Mouse (Mus musculus): ENCODE results near the gene Bard1.

Bard1 gene

DNA sequence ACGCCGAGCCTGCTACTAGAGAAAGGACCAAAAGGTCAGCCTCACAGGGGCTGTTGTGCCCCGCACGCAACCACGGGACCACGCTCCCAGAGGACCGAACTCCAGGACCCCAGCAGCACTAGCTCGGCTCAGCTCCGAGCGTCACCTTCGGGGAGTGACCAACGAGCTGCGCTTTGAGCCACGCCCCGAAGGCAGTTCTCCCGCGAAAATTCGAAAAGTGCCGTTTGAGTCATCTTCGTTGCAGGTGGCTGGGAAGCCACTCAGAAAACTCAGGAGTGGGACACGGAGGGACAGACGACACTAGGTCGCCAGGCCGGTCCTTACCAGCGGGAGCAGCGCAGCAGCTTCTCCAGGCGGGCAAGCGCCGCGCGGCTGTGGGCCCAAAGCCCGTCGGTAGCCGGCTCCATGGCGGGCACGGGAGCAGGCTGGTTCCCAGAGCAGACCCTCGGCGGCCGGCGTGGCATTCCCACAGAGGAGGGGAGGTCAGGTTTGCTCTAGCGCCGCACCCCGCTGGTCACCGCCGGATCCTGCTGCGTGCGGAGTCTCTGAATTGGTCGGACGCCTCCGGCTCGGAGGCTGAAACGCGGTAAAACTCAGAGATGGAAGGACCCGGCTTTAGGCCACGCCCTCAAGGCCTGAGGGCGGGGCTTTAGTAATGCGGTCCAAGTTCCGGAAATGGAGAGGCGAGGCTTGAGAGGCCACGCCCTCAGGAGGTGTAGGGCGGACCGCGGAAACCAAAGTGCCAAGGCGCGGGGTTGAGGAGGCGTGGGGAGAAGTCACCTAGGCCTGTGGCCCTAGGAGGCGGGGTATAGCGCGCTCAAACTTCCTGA is at the start of gene Bard1:
Gene Bard1 (minus strand): TSS at position 803 of the 830 bp plus-strand sequence.
- peak; percentile 96 for DNase-seq (ENCODE audit: low read depth, low spot score)

DNA sequence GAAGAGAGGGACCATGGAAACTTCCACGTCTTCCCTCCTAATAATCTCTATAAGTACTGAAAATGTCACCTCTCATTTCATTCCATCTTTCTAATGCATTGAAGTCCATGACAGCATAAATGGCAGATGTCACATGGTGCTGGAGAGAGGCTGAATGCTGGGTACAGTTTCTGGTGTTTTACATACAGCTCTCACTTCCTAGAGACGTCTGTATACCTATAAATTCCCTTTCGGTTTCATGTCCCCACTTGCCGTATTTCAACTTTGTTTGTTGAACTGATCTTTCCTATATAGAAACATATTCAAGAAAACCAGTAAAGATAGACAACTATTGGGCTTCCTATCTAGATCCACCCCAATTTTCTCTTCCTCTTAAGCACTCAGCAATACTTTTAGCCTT is 24.2 kb upstream of the Bard1 start:
- DNase-seq (ENCODE audit: low read depth, low spot score) = no peak

DNA sequence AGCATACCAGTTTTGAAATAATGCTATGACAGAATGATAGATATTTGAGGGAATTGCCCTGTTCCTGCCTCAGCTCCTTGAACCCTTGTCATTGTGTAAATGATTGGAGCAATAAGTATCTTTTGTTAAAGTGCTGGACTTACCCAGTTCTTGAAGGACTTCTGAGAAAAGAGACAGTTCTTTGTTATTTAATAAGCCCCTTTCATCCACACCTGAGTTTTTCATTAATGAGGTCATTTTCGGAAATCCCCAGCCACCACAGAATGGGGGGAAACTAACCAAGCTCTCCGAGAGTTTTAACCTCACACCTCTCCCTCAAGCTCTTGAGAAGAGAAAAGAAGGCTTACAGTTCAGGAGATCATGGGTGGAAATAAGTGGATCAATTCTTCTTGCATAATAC is 15.6 kb upstream of the Bard1 start:
- DNase-seq (ENCODE audit: low read depth, low spot score) = no peak

DNA sequence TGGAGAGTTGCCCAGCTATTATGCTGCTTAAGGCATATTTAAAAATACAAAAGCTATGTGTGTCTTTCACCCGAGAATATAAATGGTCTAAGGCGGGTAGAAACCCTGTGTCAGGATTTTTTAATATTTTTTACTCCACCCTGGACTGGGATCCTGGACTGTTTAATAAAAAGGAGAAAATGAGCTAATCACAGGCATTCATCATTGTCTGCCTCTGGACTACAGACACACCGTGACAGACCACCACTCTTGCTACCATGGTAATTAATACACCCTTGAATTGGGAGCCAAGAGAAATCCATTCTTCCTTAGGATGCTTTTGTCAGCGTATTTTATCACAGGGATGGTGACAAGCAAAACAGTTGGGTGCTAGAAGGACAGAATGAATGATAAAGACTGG is 14.3 kb upstream of the Bard1 start:
- no peak for DNase-seq (ENCODE audit: low read depth, low spot score)

DNA sequence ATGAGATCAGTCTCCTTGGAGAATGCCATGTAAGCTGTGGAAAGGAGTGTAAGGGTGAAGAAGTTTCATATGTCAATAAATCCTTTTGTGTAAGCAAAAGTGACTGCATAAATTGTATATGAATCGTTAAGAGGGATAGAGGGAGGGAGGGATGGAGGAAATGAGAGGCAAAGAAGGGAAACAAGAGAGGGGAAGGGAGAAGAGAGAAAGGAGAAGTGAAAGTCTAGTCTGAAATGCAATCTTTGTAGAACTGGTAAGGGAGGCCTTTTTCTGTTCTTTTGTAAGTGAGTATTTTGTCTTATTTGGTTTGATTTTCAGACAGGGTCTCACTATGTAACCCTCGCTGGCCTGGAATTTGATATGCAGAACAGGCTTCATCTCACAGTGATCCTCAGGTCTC is 12.8 kb upstream of the Bard1 start:
- DNase-seq (ENCODE audit: low read depth, low spot score) = no peak

DNA sequence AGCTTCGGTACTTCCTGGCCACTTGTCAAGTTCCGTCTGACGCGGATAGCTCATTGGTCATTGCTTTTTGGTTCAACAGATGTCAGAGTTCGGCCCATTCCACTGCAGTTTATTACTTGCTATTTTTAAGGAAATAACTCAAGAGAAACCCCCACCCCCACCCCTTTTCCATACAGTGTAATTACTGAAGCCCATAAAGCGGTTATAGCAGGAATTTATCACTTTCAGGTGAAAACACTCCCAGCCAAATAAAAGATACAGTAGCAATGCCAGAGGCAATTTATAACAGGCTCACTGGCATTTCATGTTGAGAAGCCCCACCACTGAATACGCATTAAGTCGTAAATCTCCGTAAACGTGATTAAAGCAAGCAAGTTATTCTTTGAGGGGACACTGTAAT is 6.9 kb upstream of the Bard1 start:
- DNase-seq (ENCODE audit: low read depth, low spot score) = no peak

DNA sequence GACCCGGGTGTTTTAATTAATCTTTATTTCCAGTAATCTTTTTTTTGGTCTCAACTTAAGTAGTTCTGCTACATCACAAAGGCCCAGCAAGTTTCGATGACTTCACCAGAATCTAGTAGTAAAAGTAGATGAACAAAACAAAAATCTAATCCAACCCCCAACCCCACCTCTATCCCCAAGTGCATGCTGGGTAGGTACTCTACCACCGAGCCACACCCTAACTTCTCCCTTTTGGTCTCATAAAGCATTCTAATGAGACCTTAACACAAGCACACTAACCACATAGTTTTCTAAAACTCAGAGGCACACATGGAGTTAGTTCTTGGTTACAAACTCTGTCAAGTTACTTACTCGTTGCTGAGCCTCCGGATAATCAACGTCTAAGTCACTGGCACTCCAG is 3.2 kb upstream of the Bard1 start:
- no peak for DNase-seq (ENCODE audit: low read depth, low spot score)

DNA sequence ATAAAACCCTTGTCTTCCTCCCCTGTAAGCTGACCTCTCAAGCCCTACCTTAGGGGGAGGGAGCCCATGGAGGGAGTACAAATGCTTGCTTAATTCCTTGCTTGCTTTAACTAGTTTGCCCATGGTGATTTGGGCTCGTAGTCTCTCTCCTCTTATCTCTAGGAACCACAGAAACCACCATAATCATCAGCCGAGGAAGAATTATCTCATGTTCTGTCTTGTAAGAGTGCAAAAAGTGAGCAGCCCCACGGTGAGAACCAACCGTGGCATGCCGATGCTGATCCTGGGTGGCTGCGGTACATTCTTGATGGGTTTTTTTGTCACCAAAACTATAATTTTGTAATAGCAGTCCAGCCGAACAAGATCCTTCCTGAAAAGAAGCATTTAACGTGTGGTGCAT is 2.8 kb upstream of the Bard1 start:
- DNase-seq (ENCODE audit: low read depth, low spot score) = no peak

DNA sequence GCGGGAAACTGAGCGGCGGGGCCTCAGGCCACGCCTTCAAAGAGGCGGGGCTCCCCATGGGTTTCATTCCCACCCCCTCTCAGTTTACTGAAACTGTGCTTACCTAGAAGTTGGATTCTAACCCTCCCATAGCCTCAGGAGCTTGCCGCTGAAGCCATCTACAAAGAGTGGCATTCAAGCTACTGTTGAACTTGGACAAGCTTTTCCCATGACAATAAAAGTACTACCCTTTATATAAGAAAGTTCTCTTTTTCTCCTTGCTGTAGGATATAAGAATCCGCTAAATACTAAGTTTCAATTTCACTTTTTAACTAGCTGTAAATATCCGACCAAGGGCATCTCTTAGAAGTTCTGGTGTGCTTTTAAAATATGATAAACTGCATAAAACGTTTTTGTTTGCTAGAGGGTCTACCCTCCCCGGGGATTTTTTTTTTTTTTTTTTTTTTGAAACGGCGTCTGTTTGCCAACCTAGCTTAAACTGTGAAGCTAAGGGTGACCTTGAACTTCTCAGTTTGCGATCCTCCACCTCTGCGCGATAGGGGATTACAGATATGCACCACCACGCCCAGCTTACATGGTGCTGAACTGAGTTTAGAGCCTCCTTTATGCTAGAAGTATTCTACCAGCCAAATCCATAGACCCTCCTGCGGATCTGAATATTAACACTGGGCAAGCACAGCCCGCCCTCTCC is 373 bp upstream of the Bard1 start:
- no peak for DNase-seq (ENCODE audit: low read depth, low spot score)

DNA sequence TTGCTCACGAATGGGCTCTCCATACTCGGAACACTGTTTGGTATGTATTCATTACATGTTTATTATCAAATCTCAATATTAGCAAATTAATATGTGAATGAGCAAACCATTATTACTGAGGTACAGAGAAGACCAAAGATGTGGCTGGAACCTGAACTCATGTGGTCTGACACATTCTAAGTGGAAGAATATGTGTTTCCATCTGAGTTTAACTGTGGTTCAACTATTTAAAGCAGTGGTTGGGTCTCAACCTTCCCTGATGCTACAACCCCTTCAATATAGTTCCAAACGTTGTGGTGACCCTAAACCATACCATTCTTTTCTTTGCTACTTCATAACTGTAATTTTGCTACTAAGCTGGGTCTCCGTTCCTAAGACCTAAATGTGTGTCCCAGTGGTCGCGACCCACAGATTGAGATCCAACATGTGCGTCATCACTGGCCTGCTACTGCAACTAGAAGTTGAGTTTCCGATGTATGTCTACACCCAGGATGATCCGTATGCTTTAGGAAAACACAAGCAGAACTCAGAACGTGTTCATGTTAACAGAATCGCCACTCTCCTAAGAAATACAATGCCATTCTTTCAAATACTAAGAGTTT is 1.5 kb downstream of the Bard1 start:
- DNase-seq (ENCODE audit: low read depth, low spot score) = no peak

DNA sequence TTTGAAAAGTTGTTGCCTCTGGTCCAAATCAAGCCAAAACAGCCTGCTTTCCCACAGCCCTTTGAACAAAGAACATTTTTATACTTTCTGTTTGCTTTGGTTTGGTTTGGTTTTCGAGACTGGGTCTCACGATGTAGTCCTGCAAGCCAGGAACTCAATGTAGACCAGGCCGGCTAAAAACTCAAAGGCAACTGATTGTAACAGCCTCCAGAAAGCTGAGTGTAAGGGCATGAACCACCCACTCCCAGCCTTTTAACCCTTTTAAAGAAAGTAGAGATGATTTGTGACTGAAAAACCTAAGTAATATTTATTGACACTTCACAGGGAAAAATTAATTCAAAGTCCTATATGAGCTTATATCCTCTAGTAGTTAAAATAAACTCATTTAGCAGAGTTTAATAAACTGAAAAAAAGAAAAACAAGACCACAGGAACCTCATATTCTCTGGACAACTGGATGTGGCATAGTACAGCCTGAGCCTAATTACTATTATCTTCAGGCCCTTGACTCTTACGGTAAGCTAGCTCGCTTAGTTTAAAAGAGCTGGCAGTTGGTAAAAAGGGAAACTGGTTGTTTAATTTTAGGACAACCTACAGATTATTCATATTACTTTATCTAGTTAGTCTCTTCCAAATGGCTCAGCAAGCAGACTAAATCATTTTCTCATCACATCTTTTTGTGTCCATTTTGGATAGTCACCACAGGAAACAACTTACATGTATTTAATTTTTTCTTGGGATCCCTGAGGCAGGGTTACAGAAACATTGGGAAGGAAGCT is 2.2 kb downstream of the Bard1 start:
- DNase-seq (ENCODE audit: low read depth, low spot score) = no peak

DNA sequence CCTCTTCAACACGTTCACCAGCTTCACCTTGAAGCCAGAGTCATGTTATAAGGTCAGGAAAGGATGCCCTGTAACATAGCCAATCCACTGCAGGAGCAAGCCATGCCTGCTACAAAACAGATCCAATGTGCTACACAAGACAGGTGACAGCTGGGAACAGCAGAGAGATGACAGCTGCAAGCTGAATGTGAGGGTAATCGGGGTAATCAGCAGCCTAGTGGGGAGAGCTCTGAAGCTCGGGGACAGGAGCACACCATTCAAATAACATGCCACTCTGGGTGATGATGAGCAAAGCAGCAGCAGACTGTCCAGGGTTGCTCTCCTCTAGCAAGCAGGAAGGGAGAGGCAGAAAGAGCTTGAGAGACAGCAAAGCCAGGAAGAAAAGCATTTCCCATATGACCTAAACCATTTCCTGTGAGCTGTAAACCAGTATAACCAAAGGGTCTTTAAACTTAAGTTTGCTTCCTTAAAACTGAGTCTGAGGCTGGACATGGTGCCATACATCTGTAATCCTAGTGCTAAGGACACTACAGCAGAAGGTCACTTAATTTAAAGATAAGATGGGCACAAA is 2.9 kb downstream of the Bard1 start:
- DNase-seq (ENCODE audit: low read depth, low spot score) = no peak

DNA sequence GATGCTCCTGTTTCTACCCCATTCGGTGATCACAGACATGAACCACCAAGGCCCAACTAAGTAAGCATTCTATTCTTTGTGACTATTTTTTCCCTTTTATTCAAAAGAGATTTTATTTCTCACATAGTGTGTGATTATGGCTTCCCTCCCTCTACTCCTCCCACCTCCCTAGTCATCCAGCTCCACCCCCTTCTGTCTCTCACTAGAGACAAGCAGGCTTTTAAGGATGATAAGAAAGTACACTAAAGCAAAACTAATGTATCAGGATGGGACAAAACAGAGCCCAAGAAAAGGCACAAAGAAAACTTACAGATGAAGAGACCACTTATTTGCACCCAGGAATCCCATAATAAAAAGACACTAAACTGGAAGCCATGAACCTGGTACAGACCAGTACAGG is 6.9 kb downstream of the Bard1 start:
- no peak for DNase-seq (ENCODE audit: low read depth, low spot score)

DNA sequence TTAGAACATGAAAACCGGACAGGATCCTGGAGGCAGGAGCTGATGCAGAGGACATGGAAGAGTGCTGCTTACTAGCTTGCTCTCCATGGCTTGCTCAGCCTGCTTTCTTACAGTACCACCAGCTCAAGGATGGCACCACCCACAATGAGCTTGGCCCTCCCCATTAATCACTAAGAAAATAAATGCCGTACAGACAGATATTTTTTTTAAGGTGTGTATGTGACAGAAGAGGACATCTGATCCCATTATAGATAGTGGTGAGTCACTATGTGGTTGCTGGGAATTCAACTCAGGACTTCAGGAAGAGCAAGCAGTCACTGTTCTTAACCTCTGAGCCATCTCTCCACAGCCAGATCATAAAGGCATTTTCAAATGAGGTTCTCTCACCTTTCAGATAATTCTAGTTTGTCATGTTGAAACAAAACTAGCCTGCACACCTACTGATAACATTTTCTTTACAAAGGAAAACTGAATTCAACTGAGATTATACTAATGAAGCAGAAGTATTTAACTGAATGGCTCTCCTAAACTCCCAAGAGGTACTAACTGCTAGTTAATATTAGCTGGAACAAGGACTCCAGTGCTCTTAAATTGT is 7.6 kb downstream of the Bard1 start:
- no peak for DNase-seq (ENCODE audit: low read depth, low spot score)

DNA sequence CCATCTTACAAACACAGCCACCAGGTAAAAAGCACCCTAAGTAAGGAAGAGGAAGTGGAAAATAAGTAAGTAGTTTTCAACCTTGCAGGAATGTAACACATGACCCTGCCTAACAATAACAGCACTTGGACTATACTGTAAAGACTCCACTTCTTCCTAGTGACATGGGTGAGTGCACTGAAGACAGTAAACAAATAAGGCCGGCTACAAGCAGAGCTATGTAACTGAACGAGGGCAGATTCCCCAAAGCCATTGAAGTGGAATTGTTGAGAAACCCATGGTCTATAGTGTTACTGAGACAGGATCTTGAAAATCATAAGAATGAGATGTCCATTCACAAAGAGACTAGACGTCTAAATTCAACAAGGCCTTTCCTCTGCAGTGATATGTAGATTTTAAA is 27.3 kb downstream of the Bard1 start:
- DNase-seq (ENCODE audit: low read depth, low spot score) = no peak

DNA sequence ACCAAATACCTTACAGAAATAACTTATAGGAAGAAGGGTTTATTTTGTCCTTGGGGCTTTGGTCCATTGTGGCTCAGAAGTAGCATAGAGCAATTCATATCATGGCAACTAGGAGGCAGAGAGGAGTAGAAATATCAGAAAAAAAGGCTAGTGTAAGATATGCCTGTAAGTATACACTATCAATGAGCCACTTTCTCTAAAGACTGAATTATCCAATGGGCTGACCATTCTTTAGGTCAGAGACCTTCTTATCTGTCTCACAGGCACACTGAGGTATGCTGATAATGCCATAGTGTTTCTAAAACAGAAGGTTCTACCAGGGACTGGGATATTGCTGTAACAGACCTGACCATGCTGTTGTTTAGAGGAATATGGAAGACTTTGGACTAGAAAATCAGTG is 32.2 kb downstream of the Bard1 start:
- no peak for DNase-seq (ENCODE audit: low read depth, low spot score)

DNA sequence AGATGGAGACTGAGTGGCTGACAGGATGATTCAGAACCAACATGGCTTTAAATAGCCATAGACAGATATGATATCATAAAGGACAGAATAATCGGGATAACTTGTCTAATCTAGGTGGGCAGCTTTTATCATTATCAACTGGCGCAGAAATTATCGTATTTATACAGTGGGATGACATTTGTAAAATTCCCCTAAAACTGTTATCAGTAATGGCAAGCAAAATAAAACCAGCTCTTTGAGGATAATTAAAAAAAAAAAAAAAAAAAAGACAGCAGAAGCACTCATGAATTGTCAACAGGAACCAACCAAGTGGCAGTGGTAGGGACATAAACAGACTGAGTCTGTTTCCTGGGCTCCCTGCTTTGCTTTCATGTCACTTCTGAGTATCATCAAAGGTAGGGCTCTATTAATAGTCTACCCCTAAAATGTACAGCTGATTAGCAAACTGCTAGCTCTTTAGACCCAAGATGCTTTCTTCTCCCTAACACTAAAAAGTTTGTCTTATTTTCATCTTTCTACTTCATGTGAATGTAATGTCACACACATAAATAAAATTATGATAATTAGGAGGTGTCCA is 34.1 kb downstream of the Bard1 start:
- DNase-seq (ENCODE audit: low read depth, low spot score) = no peak

DNA sequence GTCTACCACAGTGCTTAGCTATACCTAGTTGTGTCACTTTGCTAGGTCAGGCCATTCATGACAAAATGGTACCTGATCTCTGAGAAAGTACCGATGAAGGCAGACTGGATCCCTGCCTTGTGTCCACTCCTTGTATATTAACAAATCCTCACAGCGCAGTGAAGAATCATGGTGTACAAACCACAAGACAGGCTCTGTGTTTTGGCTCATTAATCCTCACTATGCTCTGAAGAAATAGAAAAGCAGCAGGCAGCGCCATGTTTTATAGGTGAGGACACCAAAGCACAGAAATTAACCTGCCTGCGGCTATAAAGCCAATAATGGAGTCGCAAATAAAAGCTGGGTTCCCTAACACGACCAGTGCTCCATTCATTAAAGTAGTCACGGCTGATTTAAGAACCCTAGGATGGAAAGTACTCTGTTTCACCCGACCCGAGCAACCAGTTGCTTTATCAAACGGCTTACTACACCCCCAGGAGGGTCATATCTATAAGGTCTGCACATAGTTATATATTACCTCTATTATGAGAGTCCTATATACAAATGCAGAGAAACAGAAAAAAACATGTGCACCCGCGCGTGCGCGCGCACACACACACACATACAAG is 39.0 kb downstream of the Bard1 start:
- no peak for DNase-seq (ENCODE audit: low read depth, low spot score)

DNA sequence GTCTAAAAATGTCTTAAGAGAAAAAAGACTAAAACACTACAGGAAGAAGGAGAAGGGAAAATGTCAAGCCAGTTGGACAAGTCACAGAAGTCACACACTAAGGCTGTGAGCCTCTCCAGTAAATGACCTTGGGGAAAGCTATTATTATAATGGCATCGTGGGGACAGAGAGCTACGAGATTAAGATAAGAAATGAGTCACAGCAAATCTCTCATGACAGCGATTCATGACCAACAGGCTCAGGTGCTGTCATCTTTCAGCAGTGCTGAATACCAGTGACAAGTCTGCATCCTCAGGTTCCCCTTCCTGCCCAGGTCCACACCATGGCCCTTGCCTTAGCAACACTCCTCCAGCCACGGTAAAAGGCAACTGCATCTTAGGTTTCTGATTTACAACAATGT is 46.8 kb downstream of the Bard1 start:
- DNase-seq (ENCODE audit: low read depth, low spot score) = no peak

DNA sequence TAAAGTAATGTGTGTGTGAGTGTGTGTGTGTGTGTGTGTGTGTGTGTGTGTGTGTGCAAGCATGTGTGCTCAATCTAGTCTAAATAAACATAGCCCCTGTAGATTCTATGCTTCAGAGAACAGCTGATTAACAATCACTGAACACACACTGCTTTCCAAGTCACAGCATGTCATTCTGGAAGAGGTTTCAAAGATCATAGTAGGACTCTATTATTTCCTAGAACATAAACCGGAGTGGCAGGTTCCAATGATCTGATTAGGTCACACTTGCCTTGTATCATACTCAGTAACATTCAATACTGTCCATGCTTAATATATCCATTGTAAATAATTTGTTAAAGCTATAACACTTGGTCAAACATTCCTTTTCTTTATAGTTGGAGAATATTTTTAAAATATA is 47.5 kb downstream of the Bard1 start:
- DNase-seq (ENCODE audit: low read depth, low spot score) = no peak

DNA sequence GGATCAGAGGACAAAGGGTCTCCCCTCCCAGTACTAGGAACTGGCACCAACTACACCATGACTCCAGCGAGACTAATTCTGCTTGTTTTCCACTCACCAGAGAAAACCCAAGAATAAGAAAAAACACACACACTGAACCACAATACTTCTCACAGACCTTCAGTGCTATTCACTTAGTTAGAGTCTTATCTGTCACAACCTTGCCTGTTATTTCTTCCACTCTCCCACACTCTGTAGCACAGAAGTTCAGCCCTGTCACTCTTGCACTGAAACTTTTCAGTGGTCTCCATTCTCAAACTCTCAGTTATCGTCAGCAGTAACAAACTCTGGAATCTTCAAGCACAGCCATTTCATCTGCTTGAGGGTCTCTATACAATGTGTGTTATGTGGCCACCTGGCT is 50.2 kb downstream of the Bard1 start:
- no peak for DNase-seq (ENCODE audit: low read depth, low spot score)

Measured in embryo, embryonic 11.5 days (tissue).